Mouse (Mus musculus) neutrophil, adult 5-6 weeks (primary cell): ENCODE measurements around the gene C2cd5. TPM values are rescaled to one million over a fixed set of nuclear protein-coding genes. Genes with fewer than 3 reads are reported as not detected.

Experiments used
- ATAC-seq: fragments of 151-379, 151-347 bp; 2 replicates; pipeline ENCODE4 v1.8.0; 2017; ENCODE audit warnings: mild to moderate bottlenecking, moderate TSS enrichment; ENCODE audit not compliant: insufficient number of reproducible peaks, poor library complexity, low FRiP score, severe bottlenecking; ENCODE audit errors: extremely low read depth
- total RNA-seq: library from RNA; stranded (forward); fragments of 200-1000 nt; gene quantifications from 2 replicates; pipeline ENCODE4 v1.2.3, GENCODE M21; 2017

The C2cd5 gene
- total RNA-seq, 1 experiment from 2014 or later = 43.1 TPM

GRCm38 (mm10) chr6:143084314-143085025 is 15.5 kb downstream of the C2cd5 start:
- ATAC-seq = no peak

- ATAC-seq = no peak
These were observed 18.3 kb downstream of the C2cd5 start for GRCm38 (mm10) chr6:143081479-143082106.

GRCm38 (mm10) chr6:143080774-143081173 is 19.2 kb downstream of the C2cd5 start:
- ATAC-seq = no peak

GRCm38 (mm10) chr6:143079126-143079525 is 20.8 kb downstream of the C2cd5 start:
- no peak for ATAC-seq

- no peak for ATAC-seq
These were observed 23.5 kb downstream of the C2cd5 start for GRCm38 (mm10) chr6:143076461-143076860.

GRCm38 (mm10) chr6:143073914-143074313 is 26.0 kb downstream of the C2cd5 start:
- 0 out of 2 replicates have a peak, but pooled peaks have one; percentile 23 for ATAC-seq

- no peak for ATAC-seq
These were observed 26.5 kb downstream of the C2cd5 start for GRCm38 (mm10) chr6:143073476-143073875.

- ATAC-seq = no peak
These were observed 27.4 kb downstream of the C2cd5 start for GRCm38 (mm10) chr6:143072412-143073014.

GRCm38 (mm10) chr6:143070736-143071135 is 29.2 kb downstream of the C2cd5 start:
- ATAC-seq = no peak

GRCm38 (mm10) chr6:143070019-143070418 is 29.9 kb downstream of the C2cd5 start:
- ATAC-seq = no peak

GRCm38 (mm10) chr6:143069606-143070005 is 30.3 kb downstream of the C2cd5 start:
- ATAC-seq = no peak

- no peak for ATAC-seq
These were observed 31.6 kb downstream of the C2cd5 start for GRCm38 (mm10) chr6:143068181-143068915.

- no peak for ATAC-seq
These were observed 32.3 kb downstream of the C2cd5 start for GRCm38 (mm10) chr6:143067654-143068053.

GRCm38 (mm10) chr6:143066859-143067258 is 33.1 kb downstream of the C2cd5 start:
- ATAC-seq = no peak

- ATAC-seq = no peak
These were observed 35.9 kb downstream of the C2cd5 start for GRCm38 (mm10) chr6:143064047-143064446.

- no peak for ATAC-seq
These were observed 42.3 kb downstream of the C2cd5 start for GRCm38 (mm10) chr6:143057601-143058000.

- no peak for ATAC-seq
These were observed 48.4 kb downstream of the C2cd5 start for GRCm38 (mm10) chr6:143051566-143051965.

- ATAC-seq = no peak
These were observed 50.0 kb downstream of the C2cd5 start for GRCm38 (mm10) chr6:143049791-143050555.

GRCm38 (mm10) chr6:143049117-143049516 is 50.8 kb downstream of the C2cd5 start:
- ATAC-seq = no peak
